Mouse (Mus musculus) midbrain, embryonic 12.5 days (tissue): ENCODE data around the gene Gm853. TPM values are rescaled to one million over a fixed set of nuclear protein-coding genes. Genes with fewer than 3 reads are reported as not detected.
A peak's percentile ranks its signal among the peaks of the same experiment; 100 is the strongest.

Experiments
- ATAC-seq: fragments of 200-750 bp; cut with Nextera tagmentation; 2 replicates; pipeline ENCODE4 v1.8.0; 2017; ENCODE audit warnings: low read depth, moderate TSS enrichment, moderate library complexity; ENCODE audit not compliant: low FRiP score
- H3K27ac ChIP-seq: fragments of 300-500 bp; sonication (generic); replicated peaks from 2 replicates; pipeline ENCODE4 v1.5.1; 2016; ENCODE audit warnings: mild to moderate bottlenecking
- H3K27me3 ChIP-seq: fragments of 300-500 bp; sonication (generic); 2 replicates; pipeline ENCODE4 v1.6.1; 2016; ENCODE audit warnings: mild to moderate bottlenecking
- H3K36me3 ChIP-seq: fragments of 300-500 bp; sonication (generic); 2 replicates; pipeline ENCODE4 v1.6.1; 2016
- H3K4me1 ChIP-seq: fragments of 300-500 bp; sonication (generic); 2 replicates; pipeline ENCODE4 v1.6.1; 2016
- H3K4me2 ChIP-seq: fragments of 300-500 bp; sonication (generic); replicated peaks from 2 replicates; pipeline ENCODE4 v1.6.1; 2016; ENCODE audit warnings: mild to moderate bottlenecking, moderate library complexity
- H3K4me3 ChIP-seq: fragments of 300-500 bp; sonication (generic); 2 replicates; pipeline ENCODE4 v1.5.1; 2016; ENCODE audit warnings: mild to moderate bottlenecking
- H3K9ac ChIP-seq: fragments of 300-500 bp; sonication (generic); replicated peaks from 2 replicates; pipeline ENCODE4 v1.6.1; 2016; ENCODE audit warnings: mild to moderate bottlenecking, moderate library complexity
- H3K9me3 ChIP-seq: fragments of 300-500 bp; sonication (generic); 2 replicates; pipeline ENCODE4 v1.6.1; 2016; ENCODE audit warnings: mild to moderate bottlenecking
- WGBS: fragments of 180-500 bp; shearing (Covaris S2); methylation state at CpG from one replicate; pipeline ENCODE4 v1.1.7; 2016; 5-methylcytosine and 5-hydroxymethylcytosine counted together
- polyA plus RNA-seq: library from polyadenylated mRNA; unstranded; fragments of >200 nt; fragmentation: Nextera tagmentation; extraction: Ambion mirVana; gene quantifications from 2 replicates; pipeline ENCODE4 v1.2.1, GENCODE M21; 2016

Gm853 gene
- polyA plus RNA-seq, 1 experiment from 2014 or later = not detected

GRCm38 (mm10) chr4:130213197-130213596 lies 9.0 kb downstream of the Gm853 start:
- H3K9ac ChIP-seq = no peak overlapping the region
- H3K4me3 ChIP-seq = no peak overlapping the region
- H3K27ac ChIP-seq = no peak overlapping the region
- H3K9me3 ChIP-seq = no peaks in the 10 kb centered on the region
- 93% methylated on average over 4 of the region's 4 CpGs for WGBS
- no peaks in the 10 kb centered on the region; the same call in 1 of the 2 replicates for H3K27me3 ChIP-seq
- no peaks in the 10 kb centered on the region for H3K36me3 ChIP-seq
- no peak for ATAC-seq
- H3K4me2 ChIP-seq = no peak overlapping the region
- no peaks in the 10 kb centered on the region for H3K4me1 ChIP-seq

DNA sequence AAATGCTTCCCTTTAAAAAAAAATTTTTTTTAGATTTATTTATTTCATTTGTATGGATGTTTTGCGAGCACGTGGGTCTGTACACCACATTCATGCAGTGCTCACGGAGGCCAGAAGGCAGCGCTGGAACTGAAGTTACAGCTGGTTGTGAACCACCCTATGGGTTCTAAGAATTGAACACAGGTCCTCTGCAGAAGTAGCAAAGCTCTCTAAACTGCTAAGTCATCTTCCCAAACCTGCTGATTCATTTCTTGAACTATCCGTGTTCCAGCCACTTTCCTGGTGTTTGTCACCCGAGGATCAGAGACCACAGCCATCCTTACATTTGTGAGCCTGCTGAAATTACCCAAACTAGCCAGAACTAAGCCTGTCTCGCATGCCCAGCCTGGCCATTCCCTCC lies 9.8 kb downstream of the Gm853 start:
- ATAC-seq = no peak
- no peak overlapping the region for H3K4me2 ChIP-seq
- H3K4me1 ChIP-seq = no peaks in the 10 kb centered on the region
- no peak overlapping the region for H3K9ac ChIP-seq
- H3K27ac ChIP-seq = no peak overlapping the region
- 79% methylated on average over 7 of the region's 7 CpGs for WGBS
- no peaks in the 10 kb centered on the region; the same call in 1 of the 2 replicates for H3K27me3 ChIP-seq
- H3K9me3 ChIP-seq = peaks cover 4% of the 10 kb centered on the region; the same call in 1 of the 2 replicates
- H3K4me3 ChIP-seq = no peak overlapping the region
- H3K36me3 ChIP-seq = no peaks in the 10 kb centered on the region

DNA sequence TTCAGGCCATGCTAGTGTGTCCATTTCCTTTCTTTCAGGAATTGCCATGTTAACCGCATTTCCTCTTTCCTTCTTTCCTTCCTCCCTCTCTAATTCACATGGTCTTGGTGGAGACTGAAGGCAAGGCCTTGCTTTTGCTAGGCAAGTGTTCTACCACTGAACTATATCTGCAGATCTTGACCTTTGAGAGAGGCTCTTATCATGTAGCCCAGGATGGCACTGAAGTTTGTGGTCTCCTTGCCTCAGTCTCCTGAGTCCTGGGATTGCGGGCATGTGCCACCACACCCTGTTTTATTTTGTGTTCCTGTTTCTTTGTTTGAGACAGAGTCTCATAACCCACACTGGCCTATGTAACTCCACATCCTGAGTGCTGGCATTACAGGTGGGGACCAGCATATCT lies 10.3 kb downstream of the Gm853 start:
- no peak overlapping the region for H3K4me3 ChIP-seq
- H3K27ac ChIP-seq = no peak overlapping the region
- no peak overlapping the region for H3K4me2 ChIP-seq
- ATAC-seq = no peak
- no peak overlapping the region for H3K9ac ChIP-seq
- H3K27me3 ChIP-seq = no peaks in the 10 kb centered on the region; the same call in 1 of the 2 replicates
- no peaks in the 10 kb centered on the region for H3K4me1 ChIP-seq
- H3K36me3 ChIP-seq = no peaks in the 10 kb centered on the region
- peaks cover 7% of the 10 kb centered on the region for H3K9me3 ChIP-seq
- WGBS = 97% methylated on average over 2 of the region's 2 CpGs

- no peak for ATAC-seq
- H3K4me1 ChIP-seq = peaks cover 10% of the 10 kb centered on the region
- WGBS = 17% methylated on average over 35 of the region's 35 CpGs
These were observed 23.2 kb downstream of the Gm853 start for GRCm38 (mm10) chr4:130198694-130199670.

GRCm38 (mm10) chr4:130196542-130196941 lies 25.7 kb downstream of the Gm853 start:
- peaks cover 20% of the 10 kb centered on the region for H3K27me3 ChIP-seq
- H3K4me3 ChIP-seq = no peak overlapping the region
- H3K9me3 ChIP-seq = no peaks in the 10 kb centered on the region
- ATAC-seq = no peak
- WGBS = 82% methylated on average over 8 of the region's 8 CpGs
- no peak overlapping the region for H3K4me2 ChIP-seq
- H3K36me3 ChIP-seq = no peaks in the 10 kb centered on the region
- no peak overlapping the region for H3K27ac ChIP-seq
- peaks cover 10% of the 10 kb centered on the region for H3K4me1 ChIP-seq
- H3K9ac ChIP-seq = no peak overlapping the region

More at GRCm38 (mm10) chr4:130198694-130199670, 23.2 kb downstream of the Gm853 start:
- Histone ChIP-seq H3K27ac (no peak overlapping the region), H3K27me3 (peaks cover 20% of the 10 kb centered on the region), H3K9ac (peak overlapping the region; percentile 47; the same call in 1 of the 2 replicates), H3K36me3 (no peaks in the 10 kb centered on the region), H3K9me3 (peaks cover 5% of the 10 kb centered on the region; the same call in 1 of the 2 replicates), H3K4me2 (peak overlapping the region; percentile 68), H3K4me3 (peak overlapping the region; percentile 38)

- no peak overlapping the region for H3K27ac ChIP-seq
- H3K27me3 ChIP-seq = peaks cover 18% of the 10 kb centered on the region
- peaks cover 10% of the 10 kb centered on the region for H3K4me1 ChIP-seq
- no peak overlapping the region for H3K4me2 ChIP-seq
- H3K36me3 ChIP-seq = no peaks in the 10 kb centered on the region
- 75% methylated on average over 13 of the region's 13 CpGs for WGBS
- H3K4me3 ChIP-seq = no peak overlapping the region
- no peaks in the 10 kb centered on the region for H3K9me3 ChIP-seq
- no peak overlapping the region for H3K9ac ChIP-seq
- ATAC-seq = no peak
These were observed 26.3 kb downstream of the Gm853 start for GRCm38 (mm10) chr4:130195924-130196323.

- Histone ChIP-seq H3K36me3 (no peaks in the 10 kb centered on the region), H3K4me3 (no peak overlapping the region), H3K4me2 (no peak overlapping the region), H3K27ac (no peak overlapping the region), H3K9me3 (no peaks in the 10 kb centered on the region), H3K9ac (no peak overlapping the region), H3K27me3 (0 out of 2 replicates have a peak, but pooled peaks cover 5% of the 10 kb centered on the region), H3K4me1 (0 out of 2 replicates have a peak, but pooled peaks cover 5% of the 10 kb centered on the region)
- WGBS = 73% methylated on average over 9 of the region's 9 CpGs
- no peak for ATAC-seq
These were observed 29.9 kb downstream of the Gm853 start for GRCm38 (mm10) chr4:130192266-130192665.

DNA sequence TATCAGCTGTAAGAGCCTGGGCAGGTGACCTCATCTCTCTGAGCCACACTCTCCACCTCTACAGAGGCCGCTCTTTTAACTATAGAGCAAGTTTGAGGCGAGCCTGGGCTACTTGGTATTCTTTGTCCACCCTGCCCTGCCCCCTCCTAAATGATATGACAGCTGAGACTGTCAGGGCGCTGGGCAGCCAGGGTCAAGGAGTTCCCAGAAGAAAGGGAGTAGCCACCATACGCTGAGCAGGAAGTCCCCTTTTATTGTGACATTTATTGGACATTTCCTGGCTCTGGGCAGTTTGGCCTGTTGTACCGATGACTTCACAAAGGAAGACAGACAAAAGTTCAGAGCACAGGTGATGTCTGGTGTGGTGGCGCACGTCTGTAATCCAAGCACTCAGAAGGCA lies 32.6 kb downstream of the Gm853 start:
- WGBS = 71% methylated on average over 7 of the region's 7 CpGs
- Histone ChIP-seq H3K4me1 (no peaks in the 10 kb centered on the region), H3K9ac (no peak overlapping the region), H3K9me3 (no peaks in the 10 kb centered on the region), H3K4me3 (no peak overlapping the region), H3K4me2 (no peak overlapping the region), H3K27me3 (0 out of 2 replicates have a peak, but pooled peaks cover 5% of the 10 kb centered on the region), H3K27ac (no peak overlapping the region), H3K36me3 (no peaks in the 10 kb centered on the region)
- no peak for ATAC-seq

- Histone ChIP-seq H3K4me3 (no peak overlapping the region), H3K9ac (no peak overlapping the region), H3K27ac (no peak overlapping the region), H3K4me2 (peak overlapping the region; percentile 32), H3K36me3 (no peaks in the 10 kb centered on the region), H3K4me1 (no peaks in the 10 kb centered on the region), H3K9me3 (no peaks in the 10 kb centered on the region), H3K27me3 (peaks cover 10% of the 10 kb centered on the region; the same call in 1 of the 2 replicates)
- WGBS = 4% methylated on average over 13 of the region's 13 CpGs
- ATAC-seq = peak; percentile 47; the same call in 1 of the 2 replicates
These were observed 33.3 kb downstream of the Gm853 start for GRCm38 (mm10) chr4:130188806-130189297.

DNA sequence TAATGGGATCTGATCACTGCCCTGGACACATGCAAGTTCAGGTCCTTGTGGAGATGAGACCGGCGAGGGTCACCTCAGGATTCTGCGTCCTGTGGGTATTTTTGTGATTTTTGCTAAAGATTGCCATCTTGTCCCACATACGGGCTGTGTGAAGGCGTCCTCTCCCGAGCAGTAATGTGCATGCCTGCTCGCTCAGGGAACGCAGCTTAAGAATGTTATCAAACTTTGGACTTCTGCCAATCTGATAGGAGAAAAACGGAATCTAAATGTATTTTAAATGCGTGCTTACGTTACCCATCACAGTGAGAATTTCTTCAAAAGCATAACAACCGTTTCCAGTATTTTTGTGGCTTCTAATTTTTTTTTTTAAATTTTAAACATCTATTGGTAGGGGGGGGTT lies 35.3 kb downstream of the Gm853 start:
- no peak overlapping the region for H3K9ac ChIP-seq
- H3K27ac ChIP-seq = no peak overlapping the region
- no peaks in the 10 kb centered on the region for H3K36me3 ChIP-seq
- no peaks in the 10 kb centered on the region for H3K4me1 ChIP-seq
- H3K9me3 ChIP-seq = no peaks in the 10 kb centered on the region
- WGBS = 89% methylated on average over 12 of the region's 12 CpGs
- no peak overlapping the region for H3K4me2 ChIP-seq
- peaks cover 11% of the 10 kb centered on the region; the same call in 1 of the 2 replicates for H3K27me3 ChIP-seq
- no peak overlapping the region for H3K4me3 ChIP-seq
- ATAC-seq = no peak

- peaks cover 11% of the 10 kb centered on the region; the same call in 1 of the 2 replicates for H3K27me3 ChIP-seq
- WGBS = 75% methylated on average over 9 of the region's 9 CpGs
- H3K4me3 ChIP-seq = no peak overlapping the region
- no peak overlapping the region for H3K9ac ChIP-seq
- no peaks in the 10 kb centered on the region for H3K4me1 ChIP-seq
- H3K9me3 ChIP-seq = no peaks in the 10 kb centered on the region
- H3K27ac ChIP-seq = no peak overlapping the region
- no peak for ATAC-seq
- no peaks in the 10 kb centered on the region for H3K36me3 ChIP-seq
- no peak overlapping the region for H3K4me2 ChIP-seq
These were observed 35.8 kb downstream of the Gm853 start for GRCm38 (mm10) chr4:130186450-130186849.

DNA sequence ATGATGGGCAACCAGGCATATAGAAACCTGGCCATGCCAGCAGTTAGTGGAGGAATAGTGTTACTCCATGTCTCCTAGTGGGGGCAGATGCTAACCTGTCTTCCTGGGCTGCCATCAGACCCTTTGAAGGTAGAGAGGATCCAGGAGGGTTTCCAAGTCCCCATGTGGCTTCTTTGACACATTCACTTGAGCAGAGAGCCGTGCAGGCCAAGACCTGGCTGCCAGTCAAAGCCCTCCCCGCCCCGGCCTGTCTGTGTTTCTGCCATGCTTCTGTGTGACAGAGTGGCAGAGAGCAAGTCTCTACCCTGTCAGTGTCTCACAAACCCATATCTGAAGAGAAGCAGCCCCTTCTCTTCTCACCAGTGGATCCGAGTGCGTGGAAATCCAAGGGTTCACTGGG lies 38.3 kb downstream of the Gm853 start:
- no peaks in the 10 kb centered on the region for H3K36me3 ChIP-seq
- peaks cover 5% of the 10 kb centered on the region; the same call in 1 of the 2 replicates for H3K27me3 ChIP-seq
- ATAC-seq = no peak
- H3K4me2 ChIP-seq = no peak overlapping the region
- H3K27ac ChIP-seq = no peak overlapping the region
- H3K9me3 ChIP-seq = no peaks in the 10 kb centered on the region
- no peaks in the 10 kb centered on the region for H3K4me1 ChIP-seq
- H3K9ac ChIP-seq = no peak overlapping the region
- no peak overlapping the region for H3K4me3 ChIP-seq
- 89% methylated on average over 5 of the region's 5 CpGs for WGBS
